Mouse (Mus musculus) embryo, embryonic 9.5 days (tissue): ENCODE results near the gene Ank.
"Not testable (repeated sequence)": the region's sequence is repeated elsewhere in the genome, so short reads cannot be mapped to it uniquely, and the experiment has no call there.

Source experiments
- DNase-seq: peaks from one replicate; pipeline ENCODE4 v3.0.0-alpha.2; 2017; ENCODE audit errors: extremely low spot score

Gene Ank

GRCm38 (mm10) chr15:27466131-27467080, at the start of gene Ank:
Gene Ank (plus strand): TSS chr15:27466677.
- peak; percentile 76 for DNase-seq

- DNase-seq = no peak
Measured at GRCm38 (mm10) chr15:27418566-27419331, 47.7 kb upstream of the Ank start.

DNA sequence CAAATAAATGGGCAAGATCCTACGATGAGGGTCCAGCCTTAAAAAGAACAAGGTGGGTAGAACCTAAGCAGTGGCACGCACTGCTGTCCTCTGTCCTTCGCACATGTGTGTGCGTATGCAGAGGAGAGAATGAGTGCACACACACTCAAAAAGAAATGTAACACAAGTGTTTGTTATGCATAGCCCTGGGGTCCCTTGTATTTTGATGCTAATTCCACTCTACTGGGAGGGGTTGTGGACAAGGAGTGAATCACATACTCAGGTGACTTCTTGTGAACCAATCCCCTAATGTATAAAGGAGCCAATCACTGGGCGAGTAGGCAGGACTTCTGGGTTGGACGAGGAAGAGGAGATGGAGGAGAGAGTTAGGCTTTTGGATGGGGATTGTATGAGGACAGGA, 44.9 kb upstream of the Ank start:
- no peak for DNase-seq

DNA sequence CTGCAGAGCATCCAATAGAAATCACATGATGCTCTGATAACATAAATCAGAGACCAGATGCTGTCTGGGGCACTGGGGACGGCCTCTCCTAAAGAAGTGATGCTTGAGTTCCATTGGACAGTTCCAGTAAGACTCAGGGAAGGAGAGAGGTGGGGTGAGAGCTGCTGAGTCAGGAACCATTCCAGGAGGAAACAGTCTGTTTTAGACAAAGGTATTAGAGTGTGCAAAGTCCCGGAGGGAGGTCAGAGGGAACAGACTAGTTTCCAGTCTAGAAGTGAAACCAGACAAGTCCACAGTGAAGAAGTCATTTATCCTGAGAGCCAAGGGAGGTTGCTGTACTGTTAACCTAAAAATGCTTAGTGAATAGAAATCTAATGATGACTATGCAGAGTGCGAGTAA, 38.9 kb upstream of the Ank start:
- DNase-seq = no peak

DNA sequence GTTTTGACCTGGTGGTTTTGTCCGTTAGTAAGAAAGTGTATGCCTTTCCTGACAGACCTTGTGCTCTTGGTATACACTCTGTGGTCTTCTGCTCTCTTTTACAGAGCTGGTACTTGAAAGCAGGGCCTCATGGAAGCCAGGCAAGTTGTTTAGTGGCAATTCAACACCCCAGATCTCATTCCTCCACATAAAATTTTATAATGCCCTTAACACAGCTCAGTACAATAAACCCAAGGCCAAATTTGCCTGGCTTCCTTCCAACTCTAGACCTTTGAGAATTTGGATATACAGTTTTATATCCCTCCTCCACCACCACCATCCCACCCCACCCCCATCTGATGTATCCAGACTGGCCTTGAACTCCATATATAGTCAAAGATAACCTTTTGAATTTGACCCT, 36.2 kb upstream of the Ank start:
- DNase-seq = no peak

GRCm38 (mm10) chr15:27432851-27433615, 33.4 kb upstream of the Ank start:
- DNase-seq = no peak

DNA sequence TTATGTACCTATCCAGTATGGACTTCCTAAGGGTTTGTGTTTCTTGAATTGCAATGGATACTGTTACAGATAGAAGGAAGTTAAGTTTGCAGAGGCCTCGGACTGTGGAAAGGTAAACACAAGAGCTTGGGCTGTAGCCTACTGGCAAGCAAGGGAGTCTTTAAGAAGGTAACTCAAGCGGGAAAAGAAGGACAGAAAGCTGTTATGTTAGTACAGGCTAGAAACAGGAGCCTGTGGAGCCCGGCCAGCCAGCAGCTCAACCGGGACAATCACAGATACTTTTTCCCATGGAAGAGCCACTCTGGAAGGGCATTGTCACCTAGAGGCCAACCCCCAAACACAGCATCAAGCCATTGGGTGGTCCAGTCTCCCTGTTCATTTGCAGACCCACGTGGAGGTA, 31.1 kb upstream of the Ank start:
- no peak for DNase-seq

DNA sequence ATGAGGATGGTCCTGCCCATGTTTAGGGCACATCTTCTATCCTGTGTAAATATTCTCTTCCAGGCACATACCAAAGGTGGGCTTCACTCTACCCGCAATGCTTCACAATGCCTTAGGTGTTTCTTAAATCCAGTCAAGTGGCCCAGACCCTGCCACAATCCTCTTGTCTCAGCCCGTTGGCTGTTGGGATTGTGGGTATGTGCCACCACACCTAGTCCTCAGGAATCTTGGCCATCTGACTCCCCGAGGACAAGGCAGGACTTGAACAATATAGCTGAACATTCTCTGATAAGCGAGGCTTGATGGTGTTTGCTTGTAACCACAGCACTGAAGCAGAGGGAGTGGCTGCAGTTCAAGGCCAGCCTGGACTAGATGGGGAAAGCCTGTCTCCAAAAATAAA, 30.3 kb upstream of the Ank start:
- no peak for DNase-seq

GRCm38 (mm10) chr15:27441053-27441452, 25.4 kb upstream of the Ank start:
- DNase-seq = no peak

GRCm38 (mm10) chr15:27441529-27441928, 24.9 kb upstream of the Ank start:
- no peak for DNase-seq

GRCm38 (mm10) chr15:27441951-27442350, 24.5 kb upstream of the Ank start:
- no peak for DNase-seq

- DNase-seq = no peak
Measured at GRCm38 (mm10) chr15:27444772-27445347, 21.6 kb upstream of the Ank start.

DNA sequence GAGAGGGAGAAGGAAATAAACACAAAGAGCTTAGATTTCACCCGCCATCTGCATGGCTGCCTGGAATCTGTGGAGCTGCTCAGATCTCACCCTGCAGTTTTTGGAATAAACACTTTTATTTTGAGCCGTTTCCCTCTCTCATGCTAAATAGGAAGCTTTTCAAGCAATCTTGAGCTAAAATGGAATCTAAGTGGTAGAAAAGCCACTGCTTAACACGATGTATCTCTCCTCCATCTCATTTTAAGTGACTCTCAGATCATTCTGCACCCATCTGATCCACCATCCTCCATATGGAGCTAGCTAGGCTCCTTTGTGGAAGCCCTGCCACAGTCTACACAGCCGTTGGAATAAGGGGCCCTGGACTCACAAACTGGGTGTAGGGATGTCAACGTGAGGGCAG, 15.8 kb upstream of the Ank start:
- DNase-seq = no peak

GRCm38 (mm10) chr15:27451760-27452159, 14.7 kb upstream of the Ank start:
- DNase-seq = no peak

- DNase-seq = no peak
Measured at GRCm38 (mm10) chr15:27452496-27452895, 14.0 kb upstream of the Ank start.

DNA sequence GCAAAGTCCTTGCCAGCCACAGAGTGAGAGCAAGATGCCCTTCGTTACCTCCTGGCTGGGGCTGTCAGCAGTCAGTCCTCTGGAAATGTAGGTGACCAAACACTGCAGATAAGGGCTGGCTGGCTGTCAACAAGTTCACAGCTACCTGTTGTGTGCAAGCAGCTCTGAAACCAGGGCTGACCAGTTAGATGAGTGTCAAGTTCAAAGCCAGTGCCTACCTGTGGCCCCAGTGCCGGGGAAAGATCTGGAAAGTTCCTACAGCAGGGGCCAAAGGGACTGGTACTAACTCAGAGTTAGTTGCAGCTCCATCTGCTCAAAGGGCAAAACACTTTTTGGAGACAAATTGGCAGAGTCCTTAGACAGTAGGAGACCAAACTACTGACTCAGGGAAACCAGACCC, 9.5 kb upstream of the Ank start:
- DNase-seq = no peak

GRCm38 (mm10) chr15:27459781-27460180, 6.7 kb upstream of the Ank start:
- DNase-seq = not testable (repeated sequence)

DNA sequence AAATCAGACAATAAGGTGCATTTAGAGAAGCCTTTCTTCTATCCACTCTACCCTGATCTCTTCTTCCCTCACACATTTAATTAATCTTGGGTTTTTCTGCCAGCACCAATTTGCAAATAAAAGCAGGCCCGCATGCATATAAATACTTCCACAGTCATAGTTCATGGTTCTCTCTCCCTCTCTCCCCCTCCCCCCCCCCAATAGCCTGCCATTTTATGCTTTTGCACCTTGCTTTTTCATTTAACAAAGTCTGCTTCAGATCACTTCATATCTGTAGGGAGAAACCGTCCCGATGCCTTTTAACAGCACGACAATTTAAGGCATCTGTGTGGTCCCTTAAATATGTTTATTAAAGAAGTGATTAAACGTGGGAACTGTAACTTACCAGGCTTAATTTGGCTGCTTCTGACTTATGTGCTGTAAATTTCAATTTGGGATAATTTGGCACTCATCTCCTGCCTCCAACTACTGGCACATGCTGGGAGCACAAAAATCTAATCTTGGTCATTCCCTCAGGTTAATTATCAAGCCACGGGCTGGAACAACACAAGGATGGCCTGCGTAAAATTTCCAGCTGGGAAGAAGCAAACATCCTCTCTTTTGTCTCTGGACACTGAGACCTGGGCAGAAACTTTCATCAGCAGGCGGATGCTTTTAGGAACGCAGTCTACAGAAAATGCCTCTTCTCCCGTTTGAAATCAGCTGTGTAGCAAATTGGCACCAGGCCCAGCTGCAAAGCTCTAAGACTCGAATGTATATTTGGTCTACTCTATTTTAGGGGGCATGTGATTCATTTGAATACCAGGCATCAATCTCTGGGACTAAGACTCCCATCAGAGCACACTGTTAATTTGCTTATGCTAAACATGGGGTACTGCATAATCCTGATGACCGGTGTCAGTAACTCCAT, 4.9 kb upstream of the Ank start:
- no peak for DNase-seq

GRCm38 (mm10) chr15:27463876-27464275, 2.6 kb upstream of the Ank start:
- DNase-seq = no peak

DNA sequence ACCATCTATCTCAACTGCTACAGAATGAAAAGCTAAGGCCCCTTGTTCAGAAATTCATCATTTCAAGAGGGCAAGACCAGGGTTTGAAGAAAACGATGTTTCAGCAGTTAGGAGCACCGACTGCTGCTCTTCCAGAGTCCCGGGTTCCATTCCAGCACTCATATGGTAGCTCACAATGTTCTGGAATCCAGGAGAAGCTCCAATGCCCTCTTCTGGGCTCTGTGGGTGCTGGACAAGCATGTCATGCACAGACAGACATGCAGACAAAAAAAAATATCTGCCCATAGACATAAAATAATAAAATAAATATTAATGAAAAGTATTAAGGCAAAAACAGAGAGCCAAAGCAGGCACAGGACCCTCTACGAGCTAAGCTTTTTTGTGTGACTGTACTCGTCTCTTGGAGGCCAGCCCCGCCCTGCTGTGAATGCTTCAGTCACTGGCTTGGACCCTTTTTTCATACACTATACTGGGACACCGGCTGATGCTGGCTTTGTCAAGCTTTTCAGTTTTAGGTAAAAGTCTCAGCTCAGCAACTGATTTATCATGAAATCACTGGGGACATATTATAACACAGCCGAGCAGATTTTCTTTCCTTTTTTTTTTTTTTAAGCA, 979 bp upstream of the Ank start:
- no peak for DNase-seq
